Mouse (Mus musculus) C2C12 (cell line): ENCODE measurements at regions not wholly inside any gene's neighbourhood (a gene's known extent, or its start where the extent isn't known, plus 50 kb on each side); places are given as distances from the start of the nearest gene placed in this dataset.

Experiments used
- H3K27me3 ChIP-seq: one replicate; pipeline ENCODE4 v1.6.1; 2011; ENCODE audit not compliant: control insufficient read depth, insufficient read depth, insufficient read length
- H3K36me3 ChIP-seq: one replicate; pipeline ENCODE4 v1.6.1; 2011; ENCODE audit not compliant: control insufficient read depth, insufficient read depth
- H3K4me3 ChIP-seq: one replicate; pipeline ENCODE4 v1.5.1; 2011; ENCODE audit warnings: mild to moderate bottlenecking, control low read depth; ENCODE audit not compliant: poor library complexity, insufficient read depth, severe bottlenecking
- H3K79me2 ChIP-seq: one replicate; pipeline ENCODE4 v1.6.1; 2011; ENCODE audit not compliant: control insufficient read depth, insufficient read depth
- H3K79me3 ChIP-seq: one replicate; pipeline ENCODE4 v1.6.1; 2011; ENCODE audit warnings: low read depth, control low read depth
- H3ac ChIP-seq: one replicate; pipeline ENCODE3; 2011; ENCODE audit warnings: low read depth; ENCODE audit not compliant: control insufficient read depth, insufficient read length
- CEBPB ChIP-seq: IDR thresholded peaks from one replicate; pipeline ENCODE4 v1.6.1; 2011; ENCODE audit warnings: low read depth, mild to moderate bottlenecking, control low read depth, moderate library complexity
- CTCF ChIP-seq: IDR thresholded peaks from one replicate; pipeline ENCODE4 v1.5.1; 2011; ENCODE audit not compliant: control insufficient read depth, insufficient read depth, insufficient read length
- FOSL1 ChIP-seq: IDR thresholded peaks from one replicate; pipeline ENCODE4 v1.8.0; 2011; ENCODE audit warnings: mild to moderate bottlenecking, low read length; ENCODE audit not compliant: poor library complexity, insufficient read depth, severe bottlenecking
- MAX ChIP-seq: IDR thresholded peaks from one replicate; pipeline ENCODE4 v1.6.1; 2011; ENCODE audit warnings: mild to moderate bottlenecking, control low read depth
- MYOD1 ChIP-seq: IDR thresholded peaks from one replicate; pipeline ENCODE4 v1.6.1; 2011; ENCODE audit warnings: low read depth; ENCODE audit not compliant: control insufficient read depth, insufficient read length
- MYOG ChIP-seq: IDR thresholded peaks from one replicate; pipeline ENCODE4 v1.6.1; 2011; ENCODE audit not compliant: control insufficient read depth, insufficient read length; ENCODE audit errors: extremely low read depth
- USF1 ChIP-seq: IDR thresholded peaks from one replicate; pipeline ENCODE4 v1.6.1; 2011; ENCODE audit warnings: low read depth, mild to moderate bottlenecking, control low read depth, moderate library complexity

GRCm38 (mm10) chr1:91685031-91685430 is 116.2 kb upstream of the Twist2 start:
- H3K36me3 ChIP-seq: no peaks in the 10 kb centered on the region

GRCm38 (mm10) chr1:91685789-91686188 is 115.5 kb upstream of the Twist2 start:
- H3K27me3 ChIP-seq: no peaks in the 10 kb centered on the region
- no peaks in the 10 kb centered on the region for H3K36me3 ChIP-seq
- TF ChIP-seq CEBPB: no peak
- no peak overlapping the region for H3K4me3 ChIP-seq
- H3K79me2 ChIP-seq: no peaks in the 10 kb centered on the region
- H3K79me3 ChIP-seq: no peaks in the 10 kb centered on the region
- H3ac ChIP-seq: no peak overlapping the region

More at GRCm38 (mm10) chr1:91685031-91685430, 116.2 kb upstream of the Twist2 start:
- H3K4me3 ChIP-seq: no peak overlapping the region
- TF ChIP-seq FOSL1 (no peak), USF1 (no peak), MYOG (no peak), CEBPB (no peak), MYOD1 (no peak), CTCF (no peak), MAX (no peak)
- H3K79me3 ChIP-seq: no peaks in the 10 kb centered on the region
- no peaks in the 10 kb centered on the region for H3K27me3 ChIP-seq
- H3ac ChIP-seq: no peak overlapping the region
- H3K79me2 ChIP-seq: no peaks in the 10 kb centered on the region

- no peak for TF ChIP-seq MYOD1
- TF ChIP-seq MAX: no peak
- TF ChIP-seq FOSL1: no peak
- no peak for TF ChIP-seq MYOG
- TF ChIP-seq CEBPB: no peak
- TF ChIP-seq CTCF: no peak
- TF ChIP-seq USF1: no peak
- no peak overlapping the region for H3K4me3 ChIP-seq
- H3K79me3 ChIP-seq: no peaks in the 10 kb centered on the region
- no peaks in the 10 kb centered on the region for H3K27me3 ChIP-seq
- no peaks in the 10 kb centered on the region for H3K36me3 ChIP-seq
- H3K79me2 ChIP-seq: no peaks in the 10 kb centered on the region
- no peak overlapping the region for H3ac ChIP-seq
These were observed 109.7 kb upstream of the Twist2 start for GRCm38 (mm10) chr1:91691601-91692000.

GRCm38 (mm10) chr1:91692709-91693460 is 108.4 kb upstream of the Twist2 start:
- Histone ChIP-seq H3K27me3 (no peaks in the 10 kb centered on the region), H3K79me3 (no peaks in the 10 kb centered on the region), H3K79me2 (no peaks in the 10 kb centered on the region), H3K4me3 (no peak overlapping the region), H3ac (no peak overlapping the region), H3K36me3 (no peaks in the 10 kb centered on the region)
- TF ChIP-seq MYOG (no peak), FOSL1 (peak; percentile 97), MYOD1 (peak; percentile 61), USF1 (no peak), CEBPB (no peak), MAX (no peak), CTCF (no peak)

GRCm38 (mm10) chr1:91697053-91697452 is 104.2 kb upstream of the Twist2 start:
- no peaks in the 10 kb centered on the region for H3K79me2 ChIP-seq
- H3K79me3 ChIP-seq: no peaks in the 10 kb centered on the region
- no peak overlapping the region for H3ac ChIP-seq
- no peak for TF ChIP-seq USF1
- no peak for TF ChIP-seq MYOD1
- TF ChIP-seq MAX: no peak
- TF ChIP-seq FOSL1: no peak
- no peak for TF ChIP-seq CTCF
- no peak for TF ChIP-seq MYOG
- peak; percentile 58 for TF ChIP-seq CEBPB
- H3K27me3 ChIP-seq: no peaks in the 10 kb centered on the region
- H3K36me3 ChIP-seq: no peaks in the 10 kb centered on the region
- no peak overlapping the region for H3K4me3 ChIP-seq

GRCm38 (mm10) chr1:91701475-91701874 is 99.8 kb upstream of the Twist2 start:
- TF ChIP-seq MYOG (no peak), CEBPB (no peak), MYOD1 (no peak), MAX (no peak)
- no peaks in the 10 kb centered on the region for H3K27me3 ChIP-seq
- H3K79me3 ChIP-seq: no peaks in the 10 kb centered on the region
- no peak overlapping the region for H3ac ChIP-seq
- no peaks in the 10 kb centered on the region for H3K36me3 ChIP-seq
- H3K4me3 ChIP-seq: no peak overlapping the region
- H3K79me2 ChIP-seq: no peaks in the 10 kb centered on the region
